ENCODE assay signal across 19 mouse cellular contexts in the genomic region with DNA sequence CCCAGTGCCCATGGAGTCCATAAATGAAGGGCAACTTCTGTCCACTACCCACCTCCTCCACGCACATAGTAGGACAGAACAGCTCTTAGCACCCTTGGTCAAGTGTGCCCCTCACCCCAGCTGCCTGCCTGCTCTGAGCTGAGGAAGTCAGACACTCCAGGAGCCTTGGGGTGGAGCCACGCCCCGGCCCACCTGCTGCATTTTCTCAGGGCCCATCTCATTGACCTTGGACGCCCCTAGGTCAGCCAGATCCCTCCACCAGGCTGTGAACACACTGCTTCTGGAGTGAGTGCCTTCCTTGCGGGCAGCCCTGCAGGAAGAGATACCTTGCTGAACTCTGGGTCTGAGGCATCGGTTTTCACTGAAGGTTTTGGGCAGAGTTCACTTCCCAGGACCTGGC. TPM values are rescaled to one million over a fixed set of nuclear protein-coding genes. Genes with fewer than 3 reads are reported as not detected.
A peak's percentile ranks its signal among the peaks of the same experiment; 100 is the strongest.
DNase-seq lines count a peak whose midpoint lies in the region; ATAC-seq and TF ChIP-seq lines count a peak whose summit lies in the region.
"Had no signal": no experiment of that assay in that cellular context is flagged by ENCODE, and none has a peak within 500 bp of the region (broad histone marks: within the 10 kb centered on the region; RNA-seq: fewer than 3 reads in every experiment).

No protein-coding gene starts in this region.

- peaks cover 17% of the 10 kb centered on the region for H3K4me1 ChIP-seq in limb, embryonic 12.5 days (replicated peaks)
- H3K4me1 ChIP-seq in limb, embryonic 10.5 days = peaks cover 27% of the 10 kb centered on the region
- peaks cover 2% of the 10 kb centered on the region for H3K4me1 ChIP-seq in ES-Bruce4 (ENCODE audit: control insufficient read depth, insufficient read depth, low read length)
- no peaks in the 10 kb centered on the region; the same call in none of the 2 replicates for H3K4me1 ChIP-seq in liver, embryonic 16.5 days (ENCODE audit: control insufficient read depth, low read depth, low read length)

- no peaks in the 10 kb centered on the region for H3K9me3 ChIP-seq in limb, embryonic 12.5 days
- H3K9me3 ChIP-seq in limb, embryonic 10.5 days (replicated peaks) = no peaks in the 10 kb centered on the region
- no peaks in the 10 kb centered on the region for H3K9me3 ChIP-seq in ES-Bruce4 (replicated peaks; ENCODE audit: control insufficient read depth, insufficient read depth, low read length, poor library complexity, severe bottlenecking)
- H3K9me3 ChIP-seq in liver, embryonic 16.5 days (replicated peaks; ENCODE audit: control insufficient read depth, low read length) = no peaks in the 10 kb centered on the region
- H3K9me3 ChIP-seq: embryonic facial prominence, embryonic 10.5 days; heart, embryonic 13.5 days; limb, embryonic 13.5 days; midbrain, embryonic 15.5 days had no signal

- 51% methylated on average over 6 of the region's 6 CpGs for WGBS in limb, embryonic 12.5 days
- 47% methylated on average over 6 of the region's 6 CpGs for WGBS in limb, embryonic 10.5 days
- 33% methylated on average over 6 of the region's 6 CpGs for WGBS in liver, embryonic 16.5 days (ENCODE audit: insufficient replicate concordance)

- TF ChIP-seq POLR2A in ES-Bruce4 (IDR thresholded peaks at IDR 0.05; ENCODE audit: insufficient read depth, low read length) = no peak

- H3K27me3 ChIP-seq in limb, embryonic 12.5 days = peaks cover 47% of the 10 kb centered on the region
- H3K27me3 ChIP-seq in limb, embryonic 10.5 days (ENCODE audit: low read depth, poor library complexity, severe bottlenecking) = peaks cover 47% of the 10 kb centered on the region
- H3K27me3 ChIP-seq in ES-Bruce4 (ENCODE audit: control insufficient read depth, insufficient read depth, low read length, poor library complexity, severe bottlenecking) = no peaks in the 10 kb centered on the region
- peaks cover 4% of the 10 kb centered on the region; the same call in 1 of the 2 replicates for H3K27me3 ChIP-seq in liver, embryonic 16.5 days (ENCODE audit: control insufficient read depth, insufficient read depth, low read depth, low read length)

- no peak for TF ChIP-seq CTCF in ES-Bruce4 (IDR thresholded peaks at IDR 0.05; ENCODE audit: low read depth, low read length)

- ATAC-seq in limb, embryonic 12.5 days (ENCODE audit: insufficient number of reproducible peaks, insufficient read depth, low FRiP score, low TSS enrichment, low read depth) = no peak
- no peak for ATAC-seq in liver, embryonic 16.5 days (ENCODE audit: low read depth)
- ATAC-seq: midbrain, embryonic 15.5 days had no signal

- no peaks in the 10 kb centered on the region for H3K36me3 ChIP-seq in limb, embryonic 12.5 days
- no peaks in the 10 kb centered on the region for H3K36me3 ChIP-seq in limb, embryonic 10.5 days
- peaks cover 21% of the 10 kb centered on the region for H3K36me3 ChIP-seq in ES-Bruce4 (ENCODE audit: control insufficient read depth, insufficient read depth, low read length, poor library complexity, severe bottlenecking)
- no peaks in the 10 kb centered on the region for H3K36me3 ChIP-seq in liver, embryonic 16.5 days (ENCODE audit: control insufficient read depth, insufficient read depth)
- H3K36me3 ChIP-seq: embryonic facial prominence, embryonic 10.5 days; heart, embryonic 13.5 days; limb, embryonic 13.5 days; midbrain, embryonic 15.5 days had no signal

- DNase-seq in limb, embryonic 10.5 days (ENCODE audit: low spot score) = no peak
- peak; percentile 29 for DNase-seq in induced T-regulatory cell, adult 2 months (ENCODE audit: low read depth)
- no peak for DNase-seq in ovary, postnatal 36 days (ENCODE audit: low spot score)
- DNase-seq in urinary bladder, adult 18-20 months (ENCODE audit: low spot score in 2 of 2) = no peak
- DNase-seq in thymus, postnatal 14 days = no peak
- DNase-seq: cerebellum, postnatal 14 days; gastrocnemius, postnatal 25 days; heart, postnatal 4 days; lung, postnatal 4 days; right cerebral cortex, postnatal 14 days; thymus, adult 2 months had no signal

- no peak overlapping the region for H3K27ac ChIP-seq in limb, embryonic 12.5 days
- no peak overlapping the region for H3K27ac ChIP-seq in limb, embryonic 10.5 days
- no peak overlapping the region for H3K27ac ChIP-seq in ES-Bruce4 (ENCODE audit: insufficient read depth, low read length)
- no peak overlapping the region for H3K27ac ChIP-seq in liver, embryonic 16.5 days (ENCODE audit: low read length)
- H3K27ac ChIP-seq: embryonic facial prominence, embryonic 10.5 days; heart, embryonic 13.5 days; left cerebral cortex, adult 2 months; limb, embryonic 13.5 days; midbrain, embryonic 15.5 days had no signal

- H3K4me3 ChIP-seq in limb, embryonic 12.5 days (replicated peaks) = no peak overlapping the region
- H3K4me3 ChIP-seq in limb, embryonic 10.5 days = no peak overlapping the region; the same call in 1 of the 2 replicates
- H3K4me3 ChIP-seq in ES-Bruce4 (ENCODE audit: low read depth, low read length) = peak overlapping the region; percentile 8; the same call in 1 of the 2 replicates
- peak overlapping the region; percentile 63 for H3K4me3 ChIP-seq in liver, embryonic 16.5 days (ENCODE audit: low read depth, low read length)
- H3K4me3 ChIP-seq: midbrain, embryonic 15.5 days had no signal

- TF ChIP-seq EP300 in ES-Bruce4 (IDR thresholded peaks at IDR 0.05; ENCODE audit: insufficient read depth, low read depth, low read length) = peak; percentile 62; the same call in 1 of the 2 replicates

- H3K4me2 ChIP-seq in limb, embryonic 12.5 days = peak overlapping the region; percentile 96; the same call in 1 of the 2 replicates
- H3K4me2 ChIP-seq in liver, embryonic 16.5 days (ENCODE audit: low read depth, low read length) = peak overlapping the region; percentile 65
- H3K4me2 ChIP-seq: midbrain, embryonic 15.5 days had no signal

- no peak overlapping the region for H3K9ac ChIP-seq in limb, embryonic 12.5 days (replicated peaks)
- peak overlapping the region; percentile 80; the same call in 1 of the 2 replicates for H3K9ac ChIP-seq in ES-Bruce4 (ENCODE audit: low read depth, poor library complexity, severe bottlenecking)
- H3K9ac ChIP-seq in liver, embryonic 16.5 days (ENCODE audit: low read depth, low read length) = no peak overlapping the region; the same call in 1 of the 2 replicates
- H3K9ac ChIP-seq: midbrain, embryonic 15.5 days had no signal

RNA-seq across cellular contexts. Expression of gene Ass1, which starts 1.6 kb away (rescaled TPM):
- 5.5 and 6.5 TPM in 2 replicates for polyA plus RNA-seq in limb, embryonic 12.5 days (2016; fragmentation: Nextera tagmentation; extraction: Ambion mirVana)
- polyA plus RNA-seq in limb, embryonic 10.5 days (2016; fragmentation: Nextera tagmentation; extraction: Ambion mirVana) = 6.1 and 6.8 TPM in 2 replicates
- polyA plus RNA-seq in ES-Bruce4 (2011; ENCODE audit: insufficient read depth, insufficient read length, low read depth, missing spikeins) = 168 and 176 TPM in 2 replicates
- polyA plus RNA-seq in liver, embryonic 16.5 days (2015; fragmentation: Nextera tagmentation; extraction: Ambion mirVana) = 399 and 480 TPM in 2 replicates

Comparison
In these comparisons a context has a peak if more than half of its experiments do, and no peak if none do; other contexts are left out.
1. H3K4me3 ChIP-seq: peak in ES-Bruce4 (single experiment) and liver, embryonic 16.5 days (single experiment); none in limb, embryonic 12.5 days (single experiment) and limb, embryonic 10.5 days (single experiment).
2. RNA of gene Ass1, which starts 1.6 kb away (polyA plus RNA-seq): 399 to 480 TPM in liver, embryonic 16.5 days and 168 to 176 TPM in ES-Bruce4; 6.1 to 6.8 TPM in limb, embryonic 10.5 days and 5.5 to 6.5 TPM in limb, embryonic 12.5 days; every median in the first group is over 10 times any median in the second.